Mouse (Mus musculus) lung, embryonic 14.5 days (tissue): Measurements from ENCODE around the gene Togaram1. TPM values are rescaled to one million over a fixed set of nuclear protein-coding genes. Genes with fewer than 3 reads are reported as not detected.

Experiments
- ATAC-seq: fragments of 200-750 bp; cut with Nextera tagmentation; 2 replicates; pipeline ENCODE4 v1.8.0; 2017; ENCODE audit warnings: mild to moderate bottlenecking, moderate TSS enrichment, moderate library complexity; ENCODE audit not compliant: insufficient read depth
- DNase-seq: peaks from one replicate; pipeline ENCODE4 v3.0.0-alpha.2; 2015
- H3K27ac ChIP-seq: fragments of 300-500 bp; sonication (generic); 2 replicates; pipeline ENCODE4 v1.5.1; 2014; ENCODE audit warnings: low read depth, mild to moderate bottlenecking, moderate library complexity
- H3K27me3 ChIP-seq: fragments of 300-500 bp; sonication (generic); 2 replicates; pipeline ENCODE4 v1.6.1; 2014; ENCODE audit warnings: low read length, control low read depth; ENCODE audit not compliant: insufficient read depth
- H3K36me3 ChIP-seq: fragments of 300-500 bp; sonication (generic); 2 replicates; pipeline ENCODE4 v1.6.1; 2014; ENCODE audit warnings: control low read depth; ENCODE audit not compliant: insufficient read depth
- H3K4me1 ChIP-seq: fragments of 300-500 bp; sonication (generic); 2 replicates; pipeline ENCODE4 v1.6.1; 2014; ENCODE audit warnings: antibody characterized with exemption, control low read depth; ENCODE audit not compliant: insufficient read depth
- H3K4me2 ChIP-seq: fragments of 300-500 bp; sonication (generic); 2 replicates; pipeline ENCODE4 v1.6.1; 2014; ENCODE audit warnings: mild to moderate bottlenecking
- H3K4me3 ChIP-seq: fragments of 300-500 bp; sonication (generic); 2 replicates; pipeline ENCODE4 v1.5.1; 2014; ENCODE audit warnings: low read depth, low read length
- H3K9ac ChIP-seq: fragments of 300-500 bp; sonication (generic); 2 replicates; pipeline ENCODE4 v1.6.1; 2014
- H3K9me3 ChIP-seq: fragments of 300-500 bp; sonication (generic); 2 replicates; pipeline ENCODE4 v1.6.1; 2016; ENCODE audit warnings: low read depth, low read length, control low read depth
- CTCF ChIP-seq: IDR thresholded peaks from 2 replicates; pipeline ENCODE4 v1.5.1; 2016; ENCODE audit warnings: antibody characterized with exemption, low read depth
- WGBS: fragments of 180-500 bp; shearing (Covaris S2); extraction: QIAGEN DNeasy Blood & Tissue Kit; methylation state at CpG from one replicate; pipeline ENCODE4 v1.1.7; 2014; 5-methylcytosine and 5-hydroxymethylcytosine counted together
- polyA plus RNA-seq: library from polyadenylated mRNA; unstranded; fragments of >200 nt; fragmentation: Nextera tagmentation; extraction: Ambion mirVana; gene quantifications from 2 replicates; pipeline ENCODE4 v1.2.1, GENCODE M21; 2014

Gene Togaram1
- polyA plus RNA-seq, 1 experiment from 2014 or later: 30.7 TPM

DNA sequence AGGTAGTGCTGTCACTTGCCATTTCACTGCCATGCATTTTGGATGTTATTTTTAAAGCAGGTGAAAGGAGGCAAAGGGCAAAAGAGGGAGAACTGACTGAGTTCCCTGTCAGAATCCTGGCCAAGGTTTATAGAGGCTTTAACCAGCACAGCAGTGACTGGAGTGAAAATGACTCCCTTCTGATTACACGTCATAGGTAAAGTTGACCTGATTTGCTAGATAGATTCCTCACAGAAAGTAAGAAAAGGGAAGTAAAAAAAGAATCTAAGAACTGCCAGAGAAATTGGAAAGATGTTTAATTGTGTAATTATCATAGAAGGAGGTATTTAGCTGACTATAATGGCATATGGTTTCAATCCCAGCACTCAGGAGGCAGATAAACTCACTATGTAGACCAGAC lies 11.9 kb downstream of the Togaram1 start:
- no peak for TF ChIP-seq CTCF
- 0 out of 2 replicates have a peak, but pooled peaks cover 2% of the 10 kb centered on the region for H3K4me1 ChIP-seq
- H3K36me3 ChIP-seq: peaks cover 42% of the 10 kb centered on the region
- no peaks in the 10 kb centered on the region for H3K27me3 ChIP-seq
- 89% methylated on average over 1 of the region's 1 CpGs for WGBS
- H3K9ac ChIP-seq: no peak overlapping the region
- no peaks in the 10 kb centered on the region for H3K9me3 ChIP-seq
- H3K4me3 ChIP-seq: no peak overlapping the region
- H3K4me2 ChIP-seq: no peak overlapping the region
- H3K27ac ChIP-seq: no peak overlapping the region
- DNase-seq (no peak), ATAC-seq (no peak)

DNA sequence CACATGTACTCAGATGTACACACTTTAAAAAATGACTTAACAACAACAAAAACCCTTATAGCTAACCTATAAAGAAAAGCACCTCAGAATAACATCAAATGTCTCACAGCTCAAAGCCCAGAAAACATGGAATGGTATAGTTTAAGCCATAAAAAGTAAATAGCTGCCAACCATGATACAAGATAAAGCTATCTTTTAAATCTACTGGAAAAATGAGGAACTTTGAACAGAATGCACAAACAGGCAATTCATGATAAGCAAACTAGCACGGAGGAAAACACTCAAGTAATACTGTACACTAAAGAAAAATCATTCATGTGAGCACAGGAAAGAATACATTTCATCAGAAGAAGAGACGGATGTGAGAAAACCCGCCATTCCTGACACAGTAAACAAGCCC lies 42.1 kb downstream of the Togaram1 start:
- Histone ChIP-seq H3K27me3 (no peaks in the 10 kb centered on the region), H3K4me1 (no peaks in the 10 kb centered on the region), H3K4me3 (no peak overlapping the region), H3K9me3 (no peaks in the 10 kb centered on the region), H3K9ac (no peak overlapping the region), H3K4me2 (no peak overlapping the region), H3K27ac (no peak overlapping the region), H3K36me3 (peaks cover 74% of the 10 kb centered on the region)
- TF ChIP-seq CTCF: no peak
- WGBS: 87% methylated on average over 3 of the region's 3 CpGs
- DNase-seq (no peak), ATAC-seq (no peak)

DNA sequence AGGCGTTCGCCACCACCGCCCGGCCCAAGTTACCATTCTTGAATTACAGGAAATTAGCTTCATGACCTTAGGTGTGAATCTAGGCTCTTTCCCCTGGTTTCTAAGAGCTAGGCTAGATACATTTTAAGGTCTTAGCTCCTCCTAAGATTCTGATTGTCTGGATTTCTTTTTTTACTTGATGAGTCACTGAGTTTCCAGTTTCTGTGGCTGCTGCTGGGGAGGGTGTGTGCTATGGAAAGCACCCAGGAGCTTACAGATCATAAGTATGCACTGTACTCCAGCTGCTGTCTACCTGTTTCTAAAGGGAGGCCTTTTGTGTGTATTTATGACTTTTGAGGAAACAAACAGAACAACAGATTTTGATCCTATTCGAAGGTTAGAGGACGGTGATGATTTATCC lies 57.2 kb downstream of the Togaram1 start:
- no peak for TF ChIP-seq CTCF
- no peak for ATAC-seq
- no peaks in the 10 kb centered on the region for H3K27me3 ChIP-seq
- H3K4me2 ChIP-seq: no peak overlapping the region
- no peaks in the 10 kb centered on the region for H3K4me1 ChIP-seq
- no peak for DNase-seq
- H3K36me3 ChIP-seq: peaks cover 21% of the 10 kb centered on the region
- H3K27ac ChIP-seq: no peak overlapping the region
- WGBS: 98% methylated on average over 6 of the region's 6 CpGs
- H3K4me3 ChIP-seq: no peak overlapping the region
- no peaks in the 10 kb centered on the region for H3K9me3 ChIP-seq
- H3K9ac ChIP-seq: no peak overlapping the region

DNA sequence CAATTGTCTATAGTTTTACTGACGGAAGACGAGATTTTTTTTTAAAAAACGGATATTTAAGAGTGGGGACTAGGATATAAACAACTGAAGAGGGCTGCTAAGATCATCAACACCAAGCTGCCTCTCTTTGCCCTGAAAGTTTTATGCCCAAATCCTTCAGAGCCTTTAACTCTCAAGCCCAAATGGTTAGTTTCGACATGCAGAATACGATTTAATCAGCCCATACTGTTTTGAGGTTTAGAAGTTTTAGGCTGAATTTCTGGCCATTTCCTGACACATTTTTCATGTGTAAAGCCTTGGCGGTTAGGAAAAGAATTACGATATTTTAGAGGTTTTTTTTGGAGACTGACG lies 70.2 kb downstream of the Togaram1 start:
- Histone ChIP-seq H3K36me3 (no peaks in the 10 kb centered on the region), H3K4me1 (peaks cover 6% of the 10 kb centered on the region), H3K9me3 (no peaks in the 10 kb centered on the region), H3K4me2 (peak overlapping the region; percentile 77), H3K27me3 (no peaks in the 10 kb centered on the region), H3K9ac (no peak overlapping the region), H3K27ac (no peak overlapping the region), H3K4me3 (peak overlapping the region; percentile 97)
- no peak for TF ChIP-seq CTCF
- WGBS: 44% methylated on average over 8 of the region's 8 CpGs
- DNase-seq (no peak), ATAC-seq (no peak; the same call in 1 of the 2 replicates)

DNA sequence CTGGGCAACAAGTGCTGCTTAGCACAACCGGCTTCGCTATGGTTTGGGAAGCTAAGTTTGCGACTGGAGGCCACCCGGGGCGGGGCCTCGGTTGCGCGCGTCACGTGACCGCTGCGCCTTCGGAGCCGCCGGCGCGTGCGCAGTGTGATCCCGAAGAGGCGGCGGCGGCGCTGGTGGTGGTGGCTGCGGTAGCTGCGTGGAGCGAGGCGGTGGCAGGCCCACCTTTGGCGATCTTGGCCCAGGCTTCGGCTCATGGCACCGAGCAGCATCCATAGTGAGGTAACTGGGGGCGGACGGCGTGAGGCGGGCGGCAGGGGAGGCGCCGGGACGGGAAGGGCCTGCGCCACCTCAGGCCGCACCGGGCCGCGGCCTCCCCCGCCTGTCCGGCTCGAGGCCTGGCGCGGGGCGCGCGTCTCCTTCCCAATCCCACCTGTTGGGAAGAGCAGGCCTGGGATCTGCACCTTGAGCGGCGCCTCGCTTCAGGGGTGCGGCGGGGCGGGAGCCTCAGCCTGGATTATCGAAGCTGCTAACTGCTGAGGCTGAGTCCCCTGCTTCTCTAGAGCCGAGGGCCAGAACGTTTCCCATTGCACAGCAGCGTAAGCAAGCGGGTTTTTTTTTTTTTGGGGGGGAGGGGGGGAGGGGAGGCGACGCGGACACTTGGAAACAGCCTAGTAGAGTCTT lies 70.7 kb downstream of the Togaram1 start, which contains the start of gene Prpf39:
TSS of gene Prpf39 (plus strand) at position 144 of the 681 bp plus-strand sequence.
- under 1% methylated on average over 65 of the region's 65 CpGs for WGBS
- no peaks in the 10 kb centered on the region for H3K36me3 ChIP-seq
- TF ChIP-seq CTCF: no peak
- no peaks in the 10 kb centered on the region for H3K9me3 ChIP-seq
- DNase-seq (peak; percentile 97), ATAC-seq (peak; percentile 97)
- no peaks in the 10 kb centered on the region for H3K27me3 ChIP-seq
- H3K27ac ChIP-seq: peak within 1 kb of the TSS; percentile 90
- peak within 1 kb of the TSS; percentile 97 for H3K4me3 ChIP-seq
- peaks cover 6% of the 10 kb centered on the region for H3K4me1 ChIP-seq
- H3K9ac ChIP-seq: peak within 1 kb of the TSS; percentile 95
- H3K4me2 ChIP-seq: peak within 1 kb of the TSS; percentile 77

DNA sequence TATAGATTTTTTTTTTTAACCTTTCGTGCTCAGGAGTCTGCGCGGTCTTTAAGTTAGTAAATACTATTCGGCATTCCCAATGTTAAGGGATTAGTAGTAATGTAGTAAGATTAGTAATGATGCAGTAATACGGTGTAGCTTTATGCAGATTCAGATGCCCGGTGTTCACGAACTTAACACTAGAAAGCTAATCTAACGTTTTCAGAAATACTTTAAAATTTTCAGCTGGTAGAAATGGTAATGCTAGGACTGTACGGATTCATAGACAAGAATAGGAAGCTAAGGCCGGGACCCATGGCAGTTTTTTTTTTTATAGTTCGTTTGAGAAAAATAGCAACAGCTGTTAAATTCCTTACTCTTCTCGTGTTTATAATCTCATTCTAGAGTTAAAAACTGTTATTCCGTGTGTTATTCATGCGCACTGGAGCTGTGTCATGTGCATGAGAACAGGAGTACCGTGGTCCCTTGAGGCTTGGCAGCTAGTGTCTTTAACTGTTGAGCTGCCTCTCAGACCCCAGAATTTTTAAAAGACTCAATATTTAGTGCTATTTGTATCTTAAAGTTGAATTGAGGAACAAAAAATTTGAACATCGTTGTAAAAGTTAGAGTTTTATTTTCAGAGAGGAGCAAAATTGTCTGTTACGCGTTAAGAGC lies 71.4 kb downstream of the Togaram1 start:
- no peaks in the 10 kb centered on the region for H3K9me3 ChIP-seq
- 0 out of 2 replicates have a peak, but pooled peaks cover under 1% of the 10 kb centered on the region for H3K36me3 ChIP-seq
- no peak for TF ChIP-seq CTCF
- peaks cover 6% of the 10 kb centered on the region for H3K4me1 ChIP-seq
- peak overlapping the region; percentile 77 for H3K4me2 ChIP-seq
- 13% methylated on average over 18 of the region's 18 CpGs for WGBS
- no peaks in the 10 kb centered on the region for H3K27me3 ChIP-seq
- ATAC-seq (0 out of 2 replicates have a peak, but pooled peaks have one; percentile 2), DNase-seq (peak; percentile 19)
- no peak overlapping the region for H3K27ac ChIP-seq
- peak overlapping the region; percentile 95 for H3K9ac ChIP-seq
- H3K4me3 ChIP-seq: peak overlapping the region; percentile 97

DNA sequence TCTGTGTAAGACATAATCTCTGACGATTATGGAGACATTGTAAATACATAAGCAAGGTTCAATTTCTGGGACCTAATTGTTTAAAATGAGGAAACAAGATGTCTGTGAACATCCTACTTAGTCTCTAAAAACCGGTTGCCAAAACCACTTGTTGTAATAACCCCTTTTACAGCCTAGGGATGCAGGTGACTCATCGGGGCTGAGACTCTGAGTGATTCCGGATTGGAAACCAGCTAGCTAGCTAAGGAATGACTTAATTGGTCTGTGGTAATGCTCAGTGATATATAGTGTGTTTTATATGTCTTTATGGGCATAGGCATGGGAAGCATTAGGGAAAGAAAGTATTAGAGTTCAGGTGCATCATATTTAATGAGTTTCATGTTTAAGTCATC lies 71.9 kb downstream of the Togaram1 start:
- Histone ChIP-seq H3K9me3 (no peaks in the 10 kb centered on the region), H3K4me1 (peaks cover 6% of the 10 kb centered on the region), H3K4me3 (peak overlapping the region; percentile 97), H3K9ac (peak overlapping the region; percentile 95), H3K4me2 (peak overlapping the region; percentile 77), H3K36me3 (peaks cover 6% of the 10 kb centered on the region; the same call in 1 of the 2 replicates), H3K27me3 (no peaks in the 10 kb centered on the region), H3K27ac (no peak overlapping the region)
- 36% methylated on average over 4 of the region's 4 CpGs for WGBS
- no peak for TF ChIP-seq CTCF
- no peak for ATAC-seq
- DNase-seq: peak; percentile 18
